Mouse (Mus musculus) neutrophil, adult 83 days (primary cell): ENCODE data around the gene Lefty2. TPM values are rescaled to one million over a fixed set of nuclear protein-coding genes. Genes with fewer than 3 reads are reported as not detected.

ENCODE experiments used
- total RNA-seq, 2 experiments: library from RNA; stranded (reverse); gene quantifications; one replicate each; pipeline ENCODE4 v1.2.4; 2023

The Lefty2 gene
- not detected for total RNA-seq

GRCm38 (mm10) chr1:180892808-180893207 lies at the start of gene Lefty2:
TSS of gene Lefty2 (plus strand) at chr1:180893108.

GRCm38 (mm10) chr1:180850316-180851270 lies 42.3 kb upstream of the Lefty2 start, which contains the start of gene Sde2:
TSS of gene Sde2 (plus strand) at chr1:180851127.

GRCm38 (mm10) chr1:180904039-180904814 lies 11.3 kb downstream of the Lefty2 start, which contains the start of gene Pycr2:
TSS of gene Pycr2 (plus strand) at chr1:180904293.

GRCm38 (mm10) chr1:180934467-180935419 lies 41.8 kb downstream of the Lefty2 start, which contains the start of gene Lefty1:
TSS of gene Lefty1 (plus strand) at chr1:180935022.

GRCm38 (mm10) chr1:180942166-180943031 lies 49.5 kb downstream of the Lefty2 start, which contains the start of gene Tmem63a:
TSS of gene Tmem63a (plus strand) at chr1:180942344.

Other genes starting within 250 kb of the Lefty2 start
- gene Mixl1, start 196.1 kb upstream of the Lefty2 start, total RNA-seq: not detected
- 10 to 100 TPM; 27.3 to 32.0 TPM for gene Acbd3, start 167.1 kb upstream of the Lefty2 start, total RNA-seq
- 1,000 to 10,000 TPM; 1,597 to 1,610 TPM for gene H3f3a, start 79.2 kb upstream of the Lefty2 start, total RNA-seq
- gene Sde2, start 42.0 kb upstream of the Lefty2 start, total RNA-seq: 10 to 100 TPM; 39.0 to 49.5 TPM
- gene Pycr2, start 11.2 kb downstream of the Lefty2 start, total RNA-seq: 10 to 100 TPM; 15.8 to 18.7 TPM
- gene Lefty1, start 41.9 kb downstream of the Lefty2 start, total RNA-seq: 1 to 10 TPM in 1 of 2 experiments, not detected in 1; 1.3 TPM
- gene Tmem63a, start 49.2 kb downstream of the Lefty2 start, total RNA-seq: 10 to 100 TPM; 67.6 to 79.7 TPM
- under 1 TPM; 0.39 to 0.55 TPM for gene Ephx1, start 127.8 kb downstream of the Lefty2 start, total RNA-seq
- not detected for gene 9130409I23Rik, start 158.1 kb downstream of the Lefty2 start, total RNA-seq